Mouse (Mus musculus): ENCODE data around the gene Slc22a8. TPM values are rescaled to one million over a fixed set of nuclear protein-coding genes. Genes with fewer than 3 reads are reported as not detected.

Slc22a8 gene
- polyA plus RNA-seq, 1 experiment from 2014 or later, result 0.28 TPM

DNA sequence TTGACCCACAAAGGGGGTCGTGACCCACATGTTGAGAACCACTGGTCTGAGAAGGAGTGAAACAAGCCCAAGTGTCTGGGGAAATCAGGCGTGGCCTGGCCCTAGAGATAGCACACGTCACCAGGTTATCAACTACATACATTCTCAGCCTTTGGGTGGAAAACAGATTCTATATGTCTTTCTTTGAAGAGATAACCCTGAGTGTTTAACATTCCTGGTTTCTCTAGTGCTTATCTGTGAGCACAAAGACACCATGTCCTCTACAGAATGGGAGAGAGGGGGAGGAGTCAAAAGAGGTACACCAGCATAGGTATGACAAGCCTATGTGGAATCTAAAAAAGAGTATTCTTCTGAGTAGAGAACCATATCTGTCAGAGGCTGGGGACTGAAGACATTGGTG is 11.9 kb downstream of the Slc22a8 start:
- H3K4me1 ChIP-seq, result no peaks in the 10 kb centered on the region
- no peaks in the 10 kb centered on the region for H3K9me3 ChIP-seq
- WGBS, result 87% methylated on average over 3 of the region's 3 CpGs
- no peaks in the 10 kb centered on the region for H3K27me3 ChIP-seq
- H3K9ac ChIP-seq, result no peak overlapping the region
- H3K4me2 ChIP-seq, result no peak overlapping the region
- H3K27ac ChIP-seq, result no peak overlapping the region
- no peak for ATAC-seq (ENCODE audit: low FRiP score)
- H3K4me3 ChIP-seq (replicated peaks), result no peak overlapping the region
- H3K36me3 ChIP-seq (replicated peaks), result no peaks in the 10 kb centered on the region

DNA sequence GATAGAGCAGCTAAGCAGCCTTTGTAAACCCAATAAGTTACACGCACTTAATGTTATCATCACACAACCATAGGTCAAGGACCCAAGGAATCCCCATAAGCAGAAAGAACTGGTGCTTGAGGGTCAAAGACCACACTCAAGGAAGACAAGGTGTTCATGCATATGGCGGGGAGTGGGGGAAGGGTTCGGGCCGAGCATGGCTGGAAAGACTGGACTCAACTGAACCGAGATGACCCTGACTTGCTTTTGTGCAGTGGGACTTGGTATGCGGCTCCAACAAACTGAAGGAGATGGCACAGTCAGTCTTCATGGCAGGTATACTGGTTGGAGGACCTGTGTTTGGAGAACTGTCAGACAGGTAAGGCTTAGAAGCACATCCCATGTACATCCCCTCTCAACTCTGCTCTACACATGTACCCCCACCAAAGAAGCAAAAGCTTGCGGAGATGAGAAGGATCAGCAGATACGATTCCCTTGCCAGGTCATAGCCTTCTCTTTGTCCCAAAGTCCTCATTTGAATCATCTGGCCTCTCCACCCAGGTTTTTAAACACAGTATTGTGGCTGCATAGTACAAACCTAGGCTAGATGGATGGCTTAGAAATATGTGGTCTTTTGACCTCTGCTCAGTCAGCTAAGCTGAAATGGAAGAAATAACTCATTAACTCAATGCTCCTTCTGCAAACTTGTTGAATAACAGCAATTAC is 13.6 kb downstream of the Slc22a8 start:
- no peak for ATAC-seq (ENCODE audit: low FRiP score)

DNA sequence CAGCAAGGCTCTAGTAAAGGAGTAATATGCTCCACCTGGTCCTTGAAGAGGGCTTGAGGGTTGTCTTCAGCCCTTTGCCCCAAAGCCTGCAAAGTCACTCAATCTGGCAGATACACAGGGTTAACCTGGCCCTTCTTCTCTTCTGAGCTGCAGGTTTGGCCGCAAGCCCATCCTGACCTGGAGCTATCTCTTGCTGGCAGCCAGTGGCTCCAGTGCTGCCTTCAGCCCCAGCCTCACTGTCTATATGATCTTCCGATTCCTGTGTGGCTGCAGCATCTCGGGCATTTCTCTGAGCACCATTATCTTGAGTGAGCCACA is 14.1 kb downstream of the Slc22a8 start:
- Histone ChIP-seq H3K4me1 (no peaks in the 10 kb centered on the region), H3K4me2 (no peak overlapping the region), H3K9me3 (no peaks in the 10 kb centered on the region), H3K9ac (no peak overlapping the region), H3K4me3 (replicated peaks) (no peak overlapping the region), H3K27ac (no peak overlapping the region), H3K27me3 (no peaks in the 10 kb centered on the region), H3K36me3 (replicated peaks) (no peaks in the 10 kb centered on the region)
- no peak for ATAC-seq (ENCODE audit: low FRiP score)
- 89% methylated on average over 3 of the region's 3 CpGs for WGBS

More for the DNA sequence above, 13.6 kb downstream of the Slc22a8 start:
- H3K9me3 ChIP-seq, result no peaks in the 10 kb centered on the region
- no peak overlapping the region for H3K4me2 ChIP-seq
- H3K36me3 ChIP-seq (replicated peaks), result no peaks in the 10 kb centered on the region
- H3K4me3 ChIP-seq (replicated peaks), result no peak overlapping the region
- H3K9ac ChIP-seq, result no peak overlapping the region
- no peak overlapping the region for H3K27ac ChIP-seq
- 92% methylated on average over 8 of the region's 8 CpGs for WGBS
- no peaks in the 10 kb centered on the region for H3K4me1 ChIP-seq
- H3K27me3 ChIP-seq, result no peaks in the 10 kb centered on the region

DNA sequence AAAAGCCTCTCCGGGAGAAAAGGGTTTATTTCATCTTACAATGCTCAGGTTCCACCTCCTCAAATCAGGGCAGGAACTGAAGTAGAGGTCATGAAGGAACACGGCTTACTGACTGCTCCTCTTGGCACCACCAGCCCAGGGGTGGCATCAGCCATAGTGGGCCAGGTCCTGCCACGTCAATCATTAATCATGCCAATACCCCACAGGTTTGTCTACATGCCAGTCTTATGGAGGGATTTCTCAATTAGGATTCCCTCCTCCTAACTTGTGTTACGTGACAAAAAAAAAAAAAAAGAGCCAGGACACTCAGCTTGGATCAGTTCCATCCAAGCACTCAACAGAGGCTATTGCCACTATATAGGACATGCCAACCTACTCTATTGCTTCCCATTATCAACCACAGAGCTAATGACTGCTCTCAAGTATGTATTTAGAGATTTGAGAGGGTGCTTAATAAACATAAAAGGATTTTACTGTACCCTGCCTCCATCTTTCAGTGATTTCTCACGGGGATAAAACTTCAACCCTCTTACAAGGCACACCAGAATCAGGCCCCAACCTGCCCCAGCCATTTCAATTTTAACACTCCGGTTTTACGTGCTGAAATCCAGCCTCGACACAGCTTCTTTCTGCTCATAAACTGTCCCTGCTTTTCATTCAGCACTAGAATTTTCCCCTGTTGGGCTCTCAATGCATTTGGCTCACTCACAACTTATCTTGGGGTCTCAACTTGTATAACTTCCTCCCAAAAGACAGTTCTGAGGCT is 20.5 kb downstream of the Slc22a8 start:
- Histone ChIP-seq H3K27me3 (no peaks in the 10 kb centered on the region), H3K4me1 (no peaks in the 10 kb centered on the region), H3K9ac (no peak overlapping the region), H3K36me3 (replicated peaks) (no peaks in the 10 kb centered on the region), H3K4me3 (replicated peaks) (no peak overlapping the region), H3K27ac (no peak overlapping the region), H3K9me3 (no peaks in the 10 kb centered on the region), H3K4me2 (no peak overlapping the region)
- WGBS, result 84% methylated on average over 8 of the region's 8 CpGs
- no peak for ATAC-seq (ENCODE audit: low FRiP score)

DNA sequence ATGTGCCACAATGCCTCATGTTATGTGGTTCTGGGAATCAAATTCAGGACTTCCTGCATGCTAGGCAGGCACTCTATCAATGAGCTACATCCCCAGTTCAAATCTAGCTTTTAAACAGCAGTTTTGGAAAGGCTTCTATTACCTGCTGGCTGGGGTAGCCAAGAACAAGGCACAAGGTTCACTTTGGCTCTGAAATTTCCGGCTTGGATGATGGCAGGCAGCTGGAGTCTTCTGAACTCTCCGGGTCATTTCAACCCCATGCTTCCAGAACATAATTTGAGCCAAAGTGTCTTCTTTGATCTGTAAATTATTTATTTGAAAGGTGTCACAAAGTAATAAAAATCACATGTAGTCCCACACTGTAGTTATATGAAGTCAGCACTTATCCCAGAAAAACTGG is 22.1 kb downstream of the Slc22a8 start:
- no peak overlapping the region for H3K4me3 ChIP-seq (replicated peaks)
- 79% methylated on average over 2 of the region's 2 CpGs for WGBS
- H3K27me3 ChIP-seq, result no peaks in the 10 kb centered on the region
- H3K36me3 ChIP-seq (replicated peaks), result no peaks in the 10 kb centered on the region
- no peak overlapping the region for H3K9ac ChIP-seq
- H3K4me2 ChIP-seq, result no peak overlapping the region
- H3K4me1 ChIP-seq, result no peaks in the 10 kb centered on the region
- H3K9me3 ChIP-seq, result no peaks in the 10 kb centered on the region
- ATAC-seq (ENCODE audit: low FRiP score), result no peak
- H3K27ac ChIP-seq, result no peak overlapping the region

DNA sequence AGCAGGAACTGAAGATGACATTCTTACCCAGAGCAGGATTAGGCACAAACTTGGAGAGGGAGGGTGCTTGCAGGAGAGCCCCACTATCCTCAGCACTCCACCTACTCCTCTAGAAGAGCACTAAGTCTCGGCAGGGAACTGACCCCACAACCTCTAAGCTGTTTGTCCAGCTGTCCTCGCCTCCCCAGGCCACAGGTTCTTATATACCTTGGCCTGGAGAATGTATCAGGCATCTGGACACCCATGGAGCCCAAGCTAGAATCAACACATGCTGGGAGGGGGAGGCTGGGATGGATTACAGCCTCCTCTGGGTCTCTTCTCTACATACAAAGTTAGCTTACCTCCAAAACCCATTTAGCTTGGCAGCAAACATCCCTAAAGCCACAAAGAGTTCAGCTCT is 23.3 kb downstream of the Slc22a8 start:
- H3K27ac ChIP-seq, result no peak overlapping the region
- no peaks in the 10 kb centered on the region for H3K36me3 ChIP-seq (replicated peaks)
- no peak overlapping the region for H3K4me3 ChIP-seq (replicated peaks)
- no peak for ATAC-seq (ENCODE audit: low FRiP score)
- WGBS, result 67% methylated on average over 2 of the region's 2 CpGs
- no peaks in the 10 kb centered on the region for H3K27me3 ChIP-seq
- H3K9ac ChIP-seq, result no peak overlapping the region
- no peaks in the 10 kb centered on the region for H3K4me1 ChIP-seq
- no peaks in the 10 kb centered on the region for H3K9me3 ChIP-seq
- H3K4me2 ChIP-seq, result no peak overlapping the region

DNA sequence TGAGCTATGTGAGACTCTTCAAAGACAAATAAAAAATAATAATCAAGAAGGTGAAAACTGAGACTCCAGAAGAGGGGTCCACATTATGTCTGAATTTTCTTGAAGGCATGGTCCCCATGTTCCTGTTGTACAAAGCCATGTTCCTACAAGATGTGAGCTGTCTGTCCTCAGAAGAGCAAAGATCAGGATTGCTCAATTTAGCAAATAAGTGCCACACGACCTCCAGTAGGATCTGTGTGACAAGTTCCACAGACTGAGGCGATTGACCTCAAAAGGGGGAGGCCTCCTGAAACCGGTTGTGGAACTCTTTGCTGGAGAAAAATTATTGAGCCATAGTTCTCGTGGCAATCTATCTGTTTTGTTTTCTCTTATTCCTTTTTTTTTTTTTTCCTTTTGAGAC is 25.3 kb downstream of the Slc22a8 start:
- H3K4me2 ChIP-seq, result no peak overlapping the region
- H3K27me3 ChIP-seq, result no peaks in the 10 kb centered on the region
- H3K4me1 ChIP-seq, result no peaks in the 10 kb centered on the region
- H3K36me3 ChIP-seq (replicated peaks), result no peaks in the 10 kb centered on the region
- H3K4me3 ChIP-seq (replicated peaks), result no peak overlapping the region
- no peak overlapping the region for H3K9ac ChIP-seq
- no peak for ATAC-seq (ENCODE audit: low FRiP score)
- H3K27ac ChIP-seq, result no peak overlapping the region
- 81% methylated on average over 4 of the region's 4 CpGs for WGBS
- H3K9me3 ChIP-seq, result no peaks in the 10 kb centered on the region

DNA sequence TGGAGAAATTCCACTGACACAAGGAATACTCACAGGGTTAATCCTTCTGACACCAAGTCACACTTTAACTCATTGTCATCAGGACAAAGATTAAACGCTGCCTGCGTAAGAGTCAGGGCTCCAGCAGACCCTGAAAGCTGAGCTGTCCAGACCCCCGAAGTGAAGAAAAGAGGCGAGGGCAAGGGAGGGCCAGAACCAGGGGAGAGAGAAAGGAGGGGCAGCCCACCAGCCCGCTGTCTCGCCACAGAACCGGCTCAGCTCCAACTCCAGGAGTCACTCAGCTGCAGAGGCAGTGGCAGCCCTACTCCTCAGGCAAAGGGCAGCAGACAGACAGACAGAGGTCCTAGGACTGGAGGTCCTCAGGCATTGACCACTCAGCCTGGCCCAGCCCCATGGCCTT is 26.9 kb downstream of the Slc22a8 start, which contains the start of gene Slc22a6:
TSS of gene Slc22a6 (plus strand) at position 136 of the 400 bp plus-strand sequence.
- H3K27me3 ChIP-seq, result no peaks in the 10 kb centered on the region
- H3K4me3 ChIP-seq (replicated peaks), result no peak within 1 kb of the TSS
- no peak within 1 kb of the TSS for H3K27ac ChIP-seq
- no peaks in the 10 kb centered on the region for H3K9me3 ChIP-seq
- WGBS, result 11% methylated on average over 7 of the region's 7 CpGs
- H3K9ac ChIP-seq, result no peak within 1 kb of the TSS
- H3K4me1 ChIP-seq, result no peaks in the 10 kb centered on the region
- no peaks in the 10 kb centered on the region for H3K36me3 ChIP-seq (replicated peaks)
- H3K4me2 ChIP-seq, result no peak within 1 kb of the TSS
- ATAC-seq (ENCODE audit: low FRiP score), result no peak

DNA sequence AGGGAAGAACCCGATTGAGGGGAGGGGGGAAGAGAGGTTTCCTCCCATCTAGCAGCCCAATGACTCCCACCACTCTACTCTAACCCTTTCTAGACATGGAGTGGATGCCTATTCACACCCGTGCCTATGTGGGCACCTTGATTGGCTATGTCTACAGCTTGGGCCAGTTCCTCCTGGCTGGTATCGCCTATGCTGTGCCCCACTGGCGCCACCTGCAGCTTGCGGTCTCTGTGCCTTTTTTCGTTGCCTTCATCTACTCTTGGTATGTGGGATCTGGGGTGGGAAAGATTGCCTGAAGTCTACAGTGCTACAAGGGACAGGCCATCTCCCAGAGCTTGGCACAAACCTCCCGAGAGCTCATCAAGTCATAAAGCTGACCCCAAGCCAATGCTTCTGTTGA is 30.0 kb downstream of the Slc22a8 start:
- Histone ChIP-seq H3K27me3 (no peaks in the 10 kb centered on the region), H3K4me3 (replicated peaks) (no peak overlapping the region), H3K4me1 (no peaks in the 10 kb centered on the region), H3K36me3 (replicated peaks) (no peaks in the 10 kb centered on the region), H3K9me3 (no peaks in the 10 kb centered on the region), H3K27ac (no peak overlapping the region), H3K9ac (no peak overlapping the region), H3K4me2 (no peak overlapping the region)
- WGBS, result 92% methylated on average over 7 of the region's 7 CpGs
- no peak for ATAC-seq (ENCODE audit: low FRiP score)

DNA sequence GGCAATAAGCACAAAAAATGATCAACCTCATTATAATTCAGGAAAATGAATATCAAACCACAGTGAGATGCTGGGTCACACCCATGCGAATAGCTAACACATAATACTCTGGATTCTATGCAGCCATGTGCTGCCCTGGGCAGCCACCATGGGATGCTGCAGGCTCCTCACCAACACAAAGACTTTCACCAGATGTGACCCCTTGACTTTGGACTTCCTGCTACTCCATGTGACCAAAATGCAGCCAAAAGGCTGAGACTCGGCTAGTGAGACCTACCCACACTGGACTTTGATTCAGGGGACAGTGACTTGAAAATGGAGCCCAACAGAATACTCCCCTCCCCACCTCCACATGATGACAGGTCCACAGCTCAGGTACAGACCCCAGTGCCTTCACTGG is 39.2 kb downstream of the Slc22a8 start:
- H3K27ac ChIP-seq, result no peak overlapping the region
- H3K9me3 ChIP-seq, result no peaks in the 10 kb centered on the region
- no peak overlapping the region for H3K4me2 ChIP-seq
- H3K27me3 ChIP-seq, result no peaks in the 10 kb centered on the region
- H3K4me1 ChIP-seq, result no peaks in the 10 kb centered on the region
- no peak overlapping the region for H3K4me3 ChIP-seq (replicated peaks)
- WGBS, result 76% methylated on average over 2 of the region's 2 CpGs
- H3K36me3 ChIP-seq (replicated peaks), result no peaks in the 10 kb centered on the region
- no peak for ATAC-seq (ENCODE audit: low FRiP score)
- H3K9ac ChIP-seq, result no peak overlapping the region

DNA sequence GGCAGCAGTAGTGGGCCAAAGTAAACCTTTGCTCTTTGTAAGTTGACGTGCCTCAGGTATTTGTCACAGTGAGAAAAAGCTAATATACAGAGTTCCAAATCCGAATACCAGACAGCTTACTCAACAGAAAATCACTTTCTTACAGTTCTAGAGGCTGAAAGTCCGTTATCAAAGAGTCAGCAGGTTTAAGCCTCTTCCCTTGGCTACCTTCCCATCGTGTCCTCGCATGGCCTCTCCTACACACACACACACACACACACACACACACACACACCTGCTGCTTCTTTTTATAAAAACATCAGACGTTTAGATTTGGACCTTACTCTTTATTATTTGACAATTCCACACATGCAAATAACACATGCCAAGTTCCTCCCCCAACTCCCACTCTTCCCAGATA is 39.8 kb downstream of the Slc22a8 start:
- H3K4me2 ChIP-seq, result no peak overlapping the region
- H3K4me1 ChIP-seq, result no peaks in the 10 kb centered on the region
- 86% methylated on average over 6 of the region's 6 CpGs for WGBS
- no peak overlapping the region for H3K4me3 ChIP-seq (replicated peaks)
- H3K9ac ChIP-seq, result no peak overlapping the region
- ATAC-seq (ENCODE audit: low FRiP score), result no peak
- no peaks in the 10 kb centered on the region for H3K27me3 ChIP-seq
- no peaks in the 10 kb centered on the region for H3K9me3 ChIP-seq
- no peaks in the 10 kb centered on the region for H3K36me3 ChIP-seq (replicated peaks)
- H3K27ac ChIP-seq, result no peak overlapping the region

DNA sequence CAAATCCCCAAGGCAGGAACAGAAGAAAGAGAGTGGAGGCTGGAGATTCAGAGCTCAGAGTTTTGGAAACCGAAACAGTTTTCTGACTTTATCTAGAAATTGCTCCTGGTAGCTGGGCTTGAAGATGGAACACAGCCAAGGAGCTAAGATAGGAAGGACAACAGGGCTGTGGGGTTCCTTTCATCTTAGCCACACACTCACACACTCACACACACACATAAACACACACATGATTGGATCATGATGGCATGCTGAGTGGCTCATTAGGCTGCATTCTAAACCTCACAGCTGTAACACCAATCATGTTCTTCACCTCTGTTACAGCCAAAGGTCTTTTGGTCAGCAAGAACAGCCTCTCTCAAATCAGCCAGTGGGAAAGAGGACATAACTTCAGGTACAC is 41.0 kb downstream of the Slc22a8 start:
- no peak for ATAC-seq (ENCODE audit: low FRiP score)
- H3K36me3 ChIP-seq (replicated peaks), result no peaks in the 10 kb centered on the region
- H3K27me3 ChIP-seq, result no peaks in the 10 kb centered on the region
- H3K4me1 ChIP-seq, result no peaks in the 10 kb centered on the region
- 90% methylated on average over 1 of the region's 1 CpGs for WGBS
- H3K9me3 ChIP-seq, result no peaks in the 10 kb centered on the region
- H3K4me3 ChIP-seq (replicated peaks), result no peak overlapping the region
- no peak overlapping the region for H3K4me2 ChIP-seq
- H3K27ac ChIP-seq, result no peak overlapping the region
- no peak overlapping the region for H3K9ac ChIP-seq

DNA sequence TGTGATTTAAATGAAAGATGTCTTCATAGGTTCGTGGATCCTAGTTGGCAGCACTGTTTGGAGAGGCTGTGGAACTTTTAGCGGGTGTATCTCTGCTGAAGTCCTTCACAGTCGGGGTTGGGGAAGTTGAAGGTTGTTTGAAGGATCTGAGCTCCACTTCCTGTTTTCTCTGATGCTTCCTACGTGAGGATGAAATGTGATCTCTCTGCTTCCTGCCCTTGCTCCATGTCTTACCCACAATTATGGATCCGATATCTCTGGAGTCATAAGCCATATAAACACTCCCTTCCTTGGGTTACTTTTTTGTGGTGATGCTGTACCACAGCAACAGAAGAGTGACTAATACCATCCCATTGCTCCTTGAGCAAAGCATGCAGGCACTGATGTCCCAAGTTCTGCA is 51.0 kb downstream of the Slc22a8 start:
- Histone ChIP-seq H3K9ac (no peak overlapping the region), H3K27me3 (no peaks in the 10 kb centered on the region), H3K4me3 (replicated peaks) (no peak overlapping the region), H3K9me3 (no peaks in the 10 kb centered on the region), H3K36me3 (replicated peaks) (no peaks in the 10 kb centered on the region), H3K4me2 (no peak overlapping the region), H3K27ac (no peak overlapping the region), H3K4me1 (no peaks in the 10 kb centered on the region)
- ATAC-seq (ENCODE audit: low FRiP score), result no peak
- 76% methylated on average over 5 of the region's 5 CpGs for WGBS
